In the genomic region with DNA sequence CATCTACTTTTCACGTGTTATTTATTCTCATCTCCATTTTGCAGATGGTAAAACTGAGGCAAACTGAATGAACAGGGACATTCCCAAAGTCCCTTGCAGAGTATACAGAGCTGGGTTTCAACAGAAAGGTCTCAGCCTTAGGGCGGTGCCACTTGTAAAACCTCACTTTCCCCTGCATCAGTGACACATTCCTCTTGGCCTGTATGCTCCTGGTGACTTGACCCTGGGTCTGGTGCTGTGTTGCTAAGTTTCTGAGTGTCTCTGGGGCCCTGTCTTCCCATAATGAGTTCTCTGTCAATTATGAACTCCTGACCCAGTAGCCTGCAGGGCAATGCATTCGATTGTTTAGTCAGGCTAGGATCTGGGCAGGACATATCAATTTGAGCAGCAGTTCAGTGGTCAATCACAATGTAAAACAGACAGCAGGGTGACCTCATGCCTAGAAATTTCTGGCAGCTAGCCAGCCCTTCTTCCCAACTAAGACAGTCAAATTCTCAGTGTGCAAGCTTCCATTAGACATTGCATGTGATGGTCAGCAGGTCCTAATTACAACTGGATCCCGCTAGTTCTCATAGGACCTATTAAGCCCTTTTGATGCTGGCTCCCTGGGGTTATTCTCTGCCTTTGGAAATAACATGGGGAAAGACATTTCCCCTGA, we compare ENCODE assay signal across 12 mouse cellular contexts.
DNase-seq lines count a peak whose midpoint lies in the region; ATAC-seq and TF ChIP-seq lines count a peak whose summit lies in the region.
"Had no signal": no experiment of that assay in that cellular context is flagged by ENCODE, and none has a peak within 500 bp of the region (broad histone marks: within the 10 kb centered on the region; RNA-seq: fewer than 3 reads in every experiment).

No protein-coding gene starts in this region.

- ATAC-seq in kidney, postnatal 0 days (replicated peaks; ENCODE audit: low FRiP score, low read depth): no peak
- peak; percentile 79 for ATAC-seq in hindbrain, postnatal 0 days
- ATAC-seq in intestine, embryonic 15.5 days: no peak

- H3K4me2 ChIP-seq in kidney, postnatal 0 days (ENCODE audit: low read length): no peak overlapping the region
- H3K4me2 ChIP-seq in hindbrain, postnatal 0 days (ENCODE audit: low read depth, low read length): no peak overlapping the region
- H3K4me2 ChIP-seq in intestine, embryonic 15.5 days (replicated peaks): no peak overlapping the region
- H3K4me2 ChIP-seq: heart, embryonic 12.5 days; limb, embryonic 12.5 days; neural tube, embryonic 12.5 days had no signal

- H3K9me3 ChIP-seq in kidney, postnatal 0 days (replicated peaks; ENCODE audit: low read length): no peaks in the 10 kb centered on the region
- H3K9me3 ChIP-seq in hindbrain, postnatal 0 days (ENCODE audit: low read length): no peaks in the 10 kb centered on the region
- H3K9me3 ChIP-seq in intestine, embryonic 15.5 days: no peaks in the 10 kb centered on the region
- H3K9me3 ChIP-seq: heart, embryonic 12.5 days; limb, embryonic 12.5 days; neural tube, embryonic 12.5 days had no signal

- no peak overlapping the region for H3K9ac ChIP-seq in kidney, postnatal 0 days (ENCODE audit: low read depth, low read length)
- H3K9ac ChIP-seq in hindbrain, postnatal 0 days (replicated peaks; ENCODE audit: low read length): no peak overlapping the region
- no peak overlapping the region for H3K9ac ChIP-seq in intestine, embryonic 15.5 days
- H3K9ac ChIP-seq: heart, embryonic 12.5 days; limb, embryonic 12.5 days; neural tube, embryonic 12.5 days had no signal

- TF ChIP-seq CTCF in kidney, postnatal 0 days (IDR thresholded peaks at IDR 0.05; ENCODE audit: low read depth): no peak
- no peak for TF ChIP-seq CTCF in hindbrain, postnatal 0 days (IDR thresholded peaks at IDR 0.05; ENCODE audit: low read depth)

- peak; percentile 12 for DNase-seq in kidney, postnatal 0 days (ENCODE audit: low spot score)
- no peak for DNase-seq in kidney, adult 18-20 months
- peak; percentile 39 for DNase-seq in NIH3T3 (ENCODE audit: low read depth)
- DNase-seq in embryo, embryonic 11 days: peak; percentile 63
- peak; percentile 72 for DNase-seq in hindbrain, postnatal 0 days (ENCODE audit: low spot score)
- DNase-seq in cerebellum, adult 11-12 months: no peak
- DNase-seq in T-cell, adult 2 months (ENCODE audit: low spot score): no peak
- DNase-seq: cerebellum, adult 2 months had no signal

- peaks cover 5% of the 10 kb centered on the region; the same call in 1 of the 2 replicates for H3K4me1 ChIP-seq in kidney, postnatal 0 days (replicated peaks; ENCODE audit: insufficient read depth, low read length)
- no peaks in the 10 kb centered on the region for H3K4me1 ChIP-seq in hindbrain, postnatal 0 days (ENCODE audit: insufficient read depth, low read length)
- H3K4me1 ChIP-seq in intestine, embryonic 15.5 days (replicated peaks): no peaks in the 10 kb centered on the region
- H3K4me1 ChIP-seq: neural tube, embryonic 12.5 days had no signal

- no peak overlapping the region for H3K4me3 ChIP-seq in kidney, postnatal 0 days (replicated peaks; ENCODE audit: low read depth, low read length)
- H3K4me3 ChIP-seq in hindbrain, postnatal 0 days (ENCODE audit: low read length): no peak overlapping the region
- no peak overlapping the region for H3K4me3 ChIP-seq in intestine, embryonic 15.5 days (replicated peaks)
- H3K4me3 ChIP-seq: heart, embryonic 12.5 days; limb, embryonic 12.5 days; neural tube, embryonic 12.5 days had no signal

- no peaks in the 10 kb centered on the region for H3K27me3 ChIP-seq in kidney, postnatal 0 days (ENCODE audit: insufficient read depth, low read length)
- H3K27me3 ChIP-seq in hindbrain, postnatal 0 days (ENCODE audit: insufficient read depth, low read length): no peaks in the 10 kb centered on the region
- H3K27me3 ChIP-seq in intestine, embryonic 15.5 days (replicated peaks): no peaks in the 10 kb centered on the region
- H3K27me3 ChIP-seq: heart, embryonic 12.5 days; limb, embryonic 12.5 days; neural tube, embryonic 12.5 days had no signal

- H3K27ac ChIP-seq in kidney, postnatal 0 days: no peak overlapping the region
- no peak overlapping the region for H3K27ac ChIP-seq in hindbrain, postnatal 0 days
- no peak overlapping the region for H3K27ac ChIP-seq in intestine, embryonic 15.5 days
- H3K27ac ChIP-seq: limb, embryonic 12.5 days; neural tube, embryonic 12.5 days had no signal

- H3K36me3 ChIP-seq in kidney, postnatal 0 days (ENCODE audit: insufficient read depth, low read length): no peaks in the 10 kb centered on the region
- no peaks in the 10 kb centered on the region for H3K36me3 ChIP-seq in hindbrain, postnatal 0 days (ENCODE audit: insufficient read depth, low read length)
- H3K36me3 ChIP-seq in intestine, embryonic 15.5 days: no peaks in the 10 kb centered on the region
- H3K36me3 ChIP-seq: heart, embryonic 12.5 days; limb, embryonic 12.5 days; neural tube, embryonic 12.5 days had no signal

- WGBS in kidney, postnatal 0 days: 70% methylated on average over 4 of the region's 4 CpGs
- WGBS in hindbrain, postnatal 0 days: 54% methylated on average over 4 of the region's 4 CpGs
- WGBS in intestine, embryonic 15.5 days: 66% methylated on average over 4 of the region's 4 CpGs

Comparison
In these comparisons a context has a peak if more than half of its experiments do, and no peak if none do; other contexts are left out.
1. DNase-seq: peak in kidney, postnatal 0 days (single experiment), NIH3T3 (single experiment), embryo, embryonic 11 days (single experiment) and hindbrain, postnatal 0 days (single experiment); none in kidney, adult 18-20 months (single experiment), cerebellum, adult 11-12 months (single experiment) and T-cell, adult 2 months (single experiment).